Mouse (Mus musculus) right cerebral cortex, postnatal 36 days (tissue): ENCODE results near the gene Lsamp.

Source experiments
- DNase-seq, 2 experiments: peaks; one replicate each; pipeline ENCODE4 v3.0.0; 2022; ENCODE audit warnings: low spot score in 2 of 2, mixed read lengths in 1 of 2

Lsamp gene

DNA sequence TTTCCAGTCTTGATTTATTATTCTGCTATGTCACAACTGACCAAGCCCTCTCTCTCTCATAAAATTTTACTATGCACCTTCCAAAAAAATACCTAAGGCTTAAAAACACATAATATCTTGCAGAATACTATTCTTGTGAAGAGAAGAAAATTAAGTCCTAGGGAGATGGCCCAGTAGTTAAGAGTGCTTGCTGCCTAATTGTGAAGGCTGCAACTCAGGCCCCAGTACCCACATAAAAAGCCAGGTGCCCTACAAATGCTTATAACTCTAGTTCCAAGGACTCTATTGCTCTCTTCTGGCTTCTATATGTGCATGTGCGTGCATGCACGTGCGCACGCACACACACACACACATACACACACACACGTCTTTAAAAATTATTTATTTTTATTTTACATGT is 1225.9 kb downstream of the Lsamp start:
- DNase-seq: no peak

DNA sequence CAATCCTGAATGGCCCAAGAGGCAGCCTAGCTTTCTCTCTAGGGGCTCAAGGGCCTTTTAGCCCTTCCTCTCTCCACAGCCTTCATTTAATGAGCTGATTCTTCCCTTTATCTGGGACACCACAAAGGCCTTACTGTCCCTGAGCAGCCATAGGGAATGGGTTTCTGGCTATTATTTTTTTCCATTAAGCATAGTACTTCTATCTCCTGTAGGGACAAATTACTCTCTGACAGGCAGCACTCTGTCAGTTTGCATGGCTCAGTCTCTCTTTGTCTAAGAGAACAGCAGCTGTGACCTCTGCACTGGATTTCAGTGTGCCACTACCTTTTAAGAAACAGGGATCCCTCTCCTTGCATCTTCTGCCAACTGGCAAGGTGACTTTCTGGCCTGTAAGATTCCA is 1251.7 kb downstream of the Lsamp start:
- no peak for DNase-seq

DNA sequence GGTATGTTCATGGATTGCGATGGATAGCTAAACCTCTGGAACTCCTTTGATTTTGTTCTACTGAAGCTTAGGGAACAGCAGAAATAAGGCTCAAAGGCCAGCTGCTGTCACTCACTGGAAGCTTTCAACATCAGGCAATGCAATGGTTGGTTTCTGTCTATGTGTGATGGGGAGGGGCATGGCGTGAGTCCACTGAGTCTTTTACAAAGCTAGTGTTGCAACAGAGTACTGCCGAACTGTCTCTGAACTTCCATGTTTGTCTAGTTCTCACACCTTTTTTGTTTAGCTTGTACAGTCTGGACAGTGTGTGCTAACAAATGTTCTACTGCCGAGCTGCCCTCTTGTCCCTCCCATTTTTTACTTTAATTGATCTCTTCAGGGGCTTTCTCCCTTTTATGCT is 1258.7 kb downstream of the Lsamp start:
- DNase-seq: no peak

DNA sequence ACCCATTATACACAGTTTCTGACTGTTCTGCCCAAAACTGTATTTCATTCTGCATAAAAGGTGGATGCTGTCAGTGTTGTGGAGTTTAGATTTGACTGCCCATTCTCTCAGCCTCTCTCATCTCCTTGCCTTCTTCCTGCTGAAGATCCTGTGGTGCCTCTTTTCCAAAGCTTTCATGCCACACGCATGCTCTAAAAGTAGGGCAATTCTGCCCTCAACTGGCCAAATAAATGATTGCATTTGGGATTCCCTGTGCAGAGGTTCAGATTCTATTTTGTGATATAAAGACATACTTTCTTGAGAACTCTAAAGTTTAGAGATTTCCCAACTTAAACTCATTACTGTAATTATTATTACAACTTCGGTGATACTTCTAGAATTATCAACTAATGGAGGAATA is 1260.5 kb downstream of the Lsamp start:
- peak; percentile 23 to 48 for DNase-seq

DNA sequence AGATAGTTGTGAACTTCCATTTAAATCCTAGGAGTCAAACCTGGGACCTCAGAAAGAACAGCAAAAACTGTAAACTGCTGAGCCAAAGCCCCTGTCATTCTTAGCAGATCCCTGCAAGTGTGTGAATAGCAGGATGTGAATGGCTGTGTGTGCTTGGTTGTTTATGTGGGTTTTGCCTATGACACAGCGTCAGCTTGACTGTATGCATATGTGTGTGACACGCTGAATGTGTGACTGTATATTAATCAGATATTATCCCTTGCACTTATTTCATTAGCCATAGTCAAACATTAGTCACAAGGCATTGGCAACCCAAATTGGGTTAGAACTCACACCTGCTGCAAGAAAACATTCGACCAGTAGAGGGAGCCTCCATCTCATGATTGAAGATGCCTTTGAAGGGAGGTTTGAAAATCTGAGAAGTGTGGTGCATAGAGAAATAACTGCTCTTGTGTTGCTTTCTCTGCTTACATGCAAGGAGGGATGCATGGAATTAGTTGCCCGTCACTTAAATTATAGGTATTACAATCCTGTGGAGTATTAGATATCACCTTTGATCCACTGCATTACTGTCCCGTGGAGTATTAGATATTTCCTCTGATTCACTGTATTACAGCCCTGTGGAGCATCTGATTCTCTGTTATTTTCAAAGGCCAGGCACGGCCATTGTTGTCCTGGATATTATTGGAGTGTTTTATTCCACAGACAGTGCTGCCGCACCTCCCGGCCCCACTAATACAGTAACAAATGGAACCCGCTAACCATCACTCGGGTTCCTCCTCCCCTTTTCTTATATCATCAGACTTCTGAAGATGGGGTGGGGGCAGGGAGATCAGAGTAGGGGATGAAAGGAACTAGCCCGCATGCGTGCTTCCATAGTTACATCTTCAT is 1274.2 kb downstream of the Lsamp start:
- peak; percentile 35 to 43 for DNase-seq

DNA sequence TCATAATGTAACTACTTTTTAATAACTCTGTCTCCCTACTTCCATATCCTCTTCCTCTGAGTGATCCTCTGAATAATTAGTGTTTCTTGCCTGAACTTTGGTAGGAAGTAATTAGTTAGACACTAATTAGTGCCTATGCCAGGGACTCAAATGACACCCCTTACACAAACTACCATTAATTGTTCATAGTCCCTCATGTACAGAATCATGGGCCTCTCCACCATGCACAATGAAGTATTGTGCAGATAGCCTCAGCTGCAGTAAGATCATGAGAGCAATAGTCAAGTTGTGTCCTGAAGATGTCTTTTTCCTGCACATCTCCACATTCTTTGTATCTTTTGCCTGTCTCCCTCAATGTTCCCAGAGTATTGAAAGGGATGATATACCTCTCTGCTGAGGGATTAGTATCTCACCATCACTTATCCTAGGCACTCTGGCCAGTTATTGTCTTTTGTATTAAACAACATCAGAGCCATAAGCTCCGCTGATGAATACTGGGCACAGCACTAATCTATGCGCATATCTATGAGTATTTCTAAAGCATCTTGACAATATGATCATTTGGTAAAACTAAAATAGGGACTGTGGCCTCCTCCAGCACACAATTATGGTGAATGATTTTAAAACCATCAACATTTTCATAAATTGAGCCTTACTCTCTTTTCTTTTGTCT is 1292.0 kb downstream of the Lsamp start:
- DNase-seq: no peak

DNA sequence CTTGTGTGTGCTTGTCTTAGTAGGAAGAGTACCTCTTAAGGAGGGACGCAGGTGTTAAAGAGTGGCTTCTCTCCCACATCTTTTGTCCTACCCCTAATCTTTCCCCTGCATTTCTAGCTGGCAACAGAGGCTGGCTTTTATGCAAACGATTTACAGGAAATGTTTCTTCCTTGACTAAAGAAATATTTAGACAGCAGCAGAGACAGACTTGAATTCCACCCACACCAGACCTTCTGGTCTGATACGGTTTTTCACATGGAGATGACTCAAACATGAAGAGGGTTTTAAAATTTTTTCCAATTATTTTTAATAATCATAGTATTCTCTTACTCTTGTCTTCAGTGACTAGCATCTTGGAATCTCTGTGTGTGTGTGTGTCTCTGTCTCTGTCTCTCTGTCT is 1333.8 kb downstream of the Lsamp start:
- DNase-seq: no peak

DNA sequence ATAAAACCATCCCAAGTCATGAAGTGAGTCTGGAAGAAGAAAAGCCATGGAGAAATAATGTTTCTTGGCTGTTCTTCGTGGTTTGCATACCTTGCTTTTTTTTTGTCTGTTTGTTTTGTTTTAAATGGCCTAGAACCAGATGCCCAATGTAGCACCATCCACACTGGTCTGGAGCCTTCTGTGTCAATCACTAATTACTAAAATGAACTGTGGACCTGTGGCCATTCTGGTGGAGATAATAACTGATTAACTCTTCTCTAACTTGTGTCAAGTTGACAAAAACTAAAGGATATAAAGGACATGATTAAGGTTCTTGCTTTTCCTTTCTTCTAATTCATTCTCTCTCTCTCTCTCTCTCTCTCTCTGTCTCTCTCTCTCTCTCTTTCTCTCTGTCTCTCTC is 1359.3 kb downstream of the Lsamp start:
- no peak for DNase-seq

DNA sequence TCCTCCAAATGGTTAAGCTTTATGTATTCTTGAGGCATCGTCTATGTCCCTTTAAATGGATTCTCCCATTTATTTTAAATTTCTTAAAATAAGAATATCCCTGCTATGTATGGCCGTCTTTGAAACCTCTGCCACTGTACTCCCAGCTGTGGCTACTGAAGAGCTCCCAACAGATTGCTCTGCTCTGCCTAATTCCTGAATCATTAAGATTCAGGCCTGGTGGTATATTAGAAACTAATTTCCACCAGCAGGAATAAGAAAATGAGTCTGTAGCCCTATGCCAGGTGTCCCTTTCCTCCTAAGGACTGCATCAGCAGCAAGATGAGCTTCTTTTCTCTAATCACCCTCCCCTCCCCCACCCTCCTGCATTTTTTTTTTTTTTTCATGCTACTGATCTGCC is 1381.0 kb downstream of the Lsamp start:
- DNase-seq: no peak

DNA sequence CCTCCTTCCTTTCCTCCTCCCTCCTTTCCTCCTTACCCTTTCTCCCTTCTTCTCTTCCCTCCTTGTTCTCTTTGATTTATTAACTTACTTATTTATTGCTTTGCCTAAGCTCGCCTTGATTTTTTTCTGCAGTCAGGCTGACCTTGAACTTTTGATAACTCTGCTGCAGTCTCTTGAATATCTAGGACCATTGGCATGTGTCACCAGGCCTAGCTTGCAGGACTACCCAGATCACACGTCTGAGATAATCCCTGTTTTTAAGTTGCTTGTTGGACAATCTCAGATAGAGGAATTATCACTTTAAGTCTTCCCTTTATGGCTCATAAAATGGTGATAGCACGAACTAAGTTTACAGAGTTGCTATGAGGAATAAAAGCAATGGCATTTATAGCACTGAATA is 1399.5 kb downstream of the Lsamp start:
- no peak for DNase-seq

DNA sequence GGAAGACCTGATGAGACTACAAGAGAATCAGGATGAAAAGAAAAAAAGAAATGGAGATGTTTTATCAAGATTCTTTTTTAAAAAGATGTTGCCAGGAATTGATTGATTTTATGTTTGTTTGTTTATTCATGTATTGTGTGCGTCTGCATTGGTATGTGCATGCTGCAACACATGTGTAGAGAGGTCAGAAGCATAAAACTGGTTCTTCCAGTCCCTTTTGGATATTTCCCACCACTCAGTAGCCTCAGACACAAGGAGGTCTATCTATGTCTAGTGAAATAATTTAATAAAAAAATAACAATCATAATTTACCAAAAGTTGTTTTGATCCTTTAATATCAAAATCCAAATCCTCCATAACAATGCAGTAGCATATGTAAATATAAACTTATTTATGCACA is 1400.1 kb downstream of the Lsamp start:
- DNase-seq: no peak

DNA sequence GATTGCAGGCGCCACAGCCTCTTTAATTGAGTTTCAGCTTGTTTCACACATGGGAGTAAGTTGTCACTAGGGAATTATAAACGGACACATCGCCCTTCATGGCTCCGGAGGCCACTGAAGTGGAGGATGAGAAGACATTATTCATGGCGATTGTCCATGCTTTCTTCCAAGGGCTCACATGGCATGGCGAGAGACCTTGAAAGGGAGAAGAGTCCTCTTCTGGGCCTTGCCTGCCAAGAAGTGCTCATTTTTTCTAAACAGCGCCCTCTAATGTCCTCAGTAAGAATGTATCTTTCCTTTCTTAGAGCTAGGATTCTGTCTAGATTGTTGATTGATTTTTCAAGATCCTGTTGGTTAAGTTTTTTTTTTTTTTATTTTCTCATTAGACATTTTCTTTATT is 1424.7 kb downstream of the Lsamp start:
- DNase-seq: no peak

DNA sequence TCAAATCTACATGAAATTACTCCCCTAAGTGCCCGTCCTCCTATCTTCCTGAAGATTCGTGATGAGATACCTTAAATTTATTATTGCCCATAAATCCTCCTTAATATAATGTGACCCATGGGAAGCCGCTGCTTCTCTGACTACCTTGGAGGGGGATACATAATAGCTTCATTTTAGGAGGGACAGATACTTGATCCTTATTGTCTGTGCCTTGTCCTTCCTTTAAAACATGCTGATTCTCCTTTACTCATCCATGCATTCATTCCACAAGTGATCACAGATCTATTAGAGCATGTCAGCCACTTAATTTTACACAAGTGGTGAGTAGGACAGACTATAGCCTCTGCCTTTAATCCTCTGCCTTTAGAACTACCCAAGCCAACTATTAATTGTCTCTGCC is 1426.5 kb downstream of the Lsamp start:
- no peak for DNase-seq

DNA sequence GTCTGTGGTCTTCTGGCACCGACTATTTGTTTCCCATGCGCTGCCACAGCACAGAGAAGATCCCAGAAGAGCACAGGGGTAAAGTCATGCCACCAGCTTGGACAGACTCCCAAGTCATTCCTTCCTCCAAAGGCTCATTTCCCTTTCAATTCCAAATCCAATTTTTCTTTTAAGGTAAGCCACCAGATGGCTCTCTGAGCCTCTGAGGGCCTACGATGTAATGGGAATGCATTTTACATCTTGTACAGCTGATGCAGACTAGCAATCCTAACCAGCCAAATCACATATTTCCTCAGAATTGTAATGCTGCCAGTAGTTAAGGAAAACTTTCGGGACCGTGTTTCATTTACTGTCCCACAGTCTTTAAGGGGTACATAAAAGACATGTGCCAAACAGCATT is 1433.2 kb downstream of the Lsamp start:
- no peak for DNase-seq

DNA sequence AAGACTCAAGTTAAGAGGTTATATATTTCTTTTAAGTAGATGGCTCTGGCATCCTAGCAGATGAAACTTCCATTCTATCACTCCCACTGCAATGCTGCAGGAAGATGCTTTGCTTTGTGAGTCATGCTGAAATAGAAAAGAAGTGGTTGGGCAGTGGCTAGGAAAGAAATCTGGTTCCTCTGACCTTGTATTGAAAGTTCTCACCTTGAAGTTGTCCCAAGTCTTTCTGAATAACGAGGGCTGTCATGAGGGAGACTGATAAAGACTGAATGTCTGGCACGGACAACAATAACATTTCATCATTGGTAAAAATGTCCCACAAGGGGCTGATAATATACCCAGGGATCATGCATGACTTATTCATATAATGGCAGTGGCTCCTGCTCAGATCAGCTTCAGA is 1483.2 kb downstream of the Lsamp start:
- no peak for DNase-seq

DNA sequence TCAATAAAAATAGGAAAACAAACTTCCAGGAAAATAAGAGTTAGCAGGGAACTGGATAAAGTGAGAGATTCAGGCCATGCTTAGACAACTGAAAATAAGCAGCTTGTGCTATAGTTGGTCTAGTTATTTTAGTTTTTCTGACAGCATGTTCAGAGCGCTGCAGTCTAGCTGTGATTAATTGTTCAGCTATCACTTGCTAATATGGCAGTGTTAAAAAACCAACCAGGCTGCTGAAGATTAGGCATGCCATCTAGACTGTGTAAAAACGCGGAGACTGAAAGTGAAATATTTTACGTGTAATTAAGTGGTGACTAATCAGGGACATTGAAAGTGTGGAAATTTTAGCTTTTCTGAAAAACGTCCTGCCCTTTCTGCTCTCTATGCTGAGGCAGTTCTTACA is 1494.5 kb downstream of the Lsamp start:
- no peak for DNase-seq

DNA sequence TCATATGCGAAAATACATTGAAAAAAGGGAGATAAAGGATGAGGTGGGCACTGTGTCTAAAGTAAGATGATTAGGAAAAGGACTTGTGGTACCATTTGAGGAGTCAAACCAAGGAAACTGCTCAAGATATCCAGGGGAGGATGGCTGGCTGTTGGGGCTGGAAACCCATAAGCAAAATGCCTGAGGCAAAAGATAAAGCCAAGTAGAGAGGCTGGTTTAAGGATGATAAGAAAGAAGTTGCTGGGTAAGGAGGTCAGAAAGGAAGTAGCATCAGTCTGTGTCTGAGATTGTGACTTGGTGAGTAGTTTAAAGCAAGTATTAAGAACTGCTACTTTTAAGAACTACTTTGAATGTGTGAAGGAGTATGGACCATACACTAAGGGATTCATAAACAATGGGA is 1497.7 kb downstream of the Lsamp start:
- no peak for DNase-seq

DNA sequence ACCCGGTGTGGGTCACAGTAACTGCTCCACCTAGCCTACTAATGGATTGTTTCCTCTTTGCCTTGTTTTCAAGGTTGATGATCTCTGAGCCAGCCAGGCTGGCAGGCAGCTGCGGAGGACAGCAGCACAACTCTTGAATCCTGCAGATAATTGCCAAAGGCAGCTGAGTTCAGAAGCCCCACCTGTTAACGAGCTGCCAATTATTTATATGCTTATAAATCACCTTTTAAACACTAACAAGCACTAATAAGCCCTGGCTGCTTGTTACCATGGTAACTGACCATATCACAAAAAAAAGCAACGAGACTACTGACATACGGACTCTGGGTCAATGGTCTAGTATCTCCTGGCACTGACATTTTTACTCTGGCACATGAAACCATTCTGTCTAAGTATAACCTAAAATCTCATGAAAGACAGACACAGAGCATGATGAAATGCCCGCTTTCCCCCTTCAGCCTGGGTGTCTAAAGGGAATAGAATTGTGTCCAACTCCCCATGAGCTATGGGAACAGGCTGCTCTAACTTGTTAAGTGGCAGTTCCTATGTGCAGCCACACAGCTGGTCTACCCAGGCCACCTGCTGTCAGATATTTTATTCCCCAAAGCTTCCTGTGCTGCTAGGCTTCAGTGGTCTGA is 1526.9 kb downstream of the Lsamp start:
- no peak for DNase-seq

DNA sequence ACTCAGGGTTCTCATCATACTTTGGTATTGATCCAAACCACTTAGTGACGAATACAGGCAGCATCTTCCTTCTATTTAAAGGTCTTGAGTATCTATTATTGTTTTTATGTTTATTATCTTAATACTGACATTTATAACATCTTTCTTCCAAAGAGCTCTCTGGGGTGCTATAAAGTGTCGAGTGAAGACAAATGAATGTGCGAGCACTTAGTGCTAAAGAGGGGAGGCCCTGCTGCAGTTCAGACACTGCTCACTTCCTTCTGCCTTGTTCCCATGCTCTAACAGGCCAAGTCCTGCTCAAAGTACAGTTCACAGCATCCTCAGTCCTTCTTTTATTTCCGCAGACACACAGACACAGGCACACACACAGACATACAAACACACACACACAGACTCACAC is 1537.4 kb downstream of the Lsamp start:
- DNase-seq: no peak

DNA sequence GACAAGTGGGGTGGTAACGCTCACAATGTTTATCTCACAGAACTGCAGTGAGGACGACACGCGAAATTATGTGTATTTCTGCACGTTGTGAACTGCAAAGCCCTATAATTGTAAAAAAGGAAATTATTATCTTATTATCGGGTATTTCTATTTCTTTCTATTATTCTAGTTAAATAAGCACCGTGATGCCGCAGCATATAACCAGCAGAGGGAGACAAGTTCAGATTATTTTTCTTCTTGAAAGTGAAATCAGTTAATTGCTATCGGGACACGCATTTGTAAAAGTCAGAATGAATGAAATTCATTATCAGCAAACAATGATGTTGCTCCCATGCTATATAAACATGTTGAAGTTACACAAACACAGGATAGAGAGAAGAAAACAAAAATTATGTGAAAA is 1540.1 kb downstream of the Lsamp start:
- no peak for DNase-seq

DNA sequence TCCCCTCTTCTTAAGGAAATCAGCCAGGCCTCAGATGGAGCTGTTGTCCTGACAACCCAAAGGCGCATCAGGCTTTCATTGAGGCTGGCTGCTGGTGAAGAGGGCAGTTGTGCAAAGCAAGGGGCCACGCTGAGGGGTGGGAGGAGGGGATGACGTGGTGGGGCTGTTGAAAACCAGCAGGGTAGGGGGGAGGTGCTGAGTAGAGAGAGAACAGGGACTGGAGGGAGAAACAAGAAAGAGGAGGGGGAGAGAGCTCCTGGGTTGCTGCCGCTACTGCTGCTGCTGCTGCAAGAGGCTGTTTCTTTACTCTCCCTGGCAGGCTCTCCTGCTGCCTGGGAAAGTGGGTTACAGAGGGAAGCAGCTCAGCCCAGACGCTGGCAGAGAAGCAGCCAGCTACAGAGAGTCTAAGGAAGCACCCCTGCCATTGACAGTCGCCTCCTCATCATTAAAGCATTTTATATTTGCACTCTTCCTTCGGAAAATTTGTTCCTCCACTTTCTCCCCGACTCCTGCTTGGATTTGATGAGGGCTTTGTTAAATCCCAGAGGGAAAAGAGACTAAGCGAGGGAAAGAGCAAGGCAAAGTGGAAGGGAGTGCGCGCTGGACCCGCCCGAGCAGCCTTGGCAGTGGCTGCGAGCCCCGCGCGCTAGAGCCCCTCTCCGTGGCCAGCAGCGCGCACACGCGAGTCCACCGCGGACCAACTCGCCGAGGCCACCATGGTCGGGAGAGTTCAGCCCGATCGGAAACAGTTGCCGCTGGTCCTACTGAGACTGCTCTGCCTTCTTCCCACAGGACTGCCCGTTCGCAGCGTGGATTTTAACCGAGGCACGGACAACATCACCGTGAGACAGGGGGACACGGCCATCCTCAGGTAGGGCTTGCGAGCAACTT is 1548.7 kb downstream of the Lsamp start:
- DNase-seq: peak; percentile 56 to 70

DNA sequence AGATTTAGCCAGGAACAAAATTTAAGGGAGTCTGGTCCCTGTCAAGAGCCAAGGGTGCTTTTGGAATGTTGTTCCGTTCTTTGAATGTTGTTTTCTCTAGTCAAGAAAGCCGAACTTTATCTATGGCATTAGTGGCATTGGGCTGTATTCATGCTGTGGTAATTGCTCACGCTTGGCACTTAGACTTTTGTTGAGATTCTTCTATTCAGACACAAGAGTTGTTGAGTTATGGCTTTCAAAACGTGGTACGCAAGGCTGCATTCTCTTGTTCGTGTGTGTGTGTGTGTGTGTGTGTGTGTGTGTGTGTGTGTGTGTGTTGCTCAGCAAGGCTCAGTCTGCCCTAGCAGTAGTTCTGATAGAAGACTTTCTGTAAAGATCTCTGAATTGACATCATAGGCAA is 1549.5 kb downstream of the Lsamp start:
- DNase-seq: no peak
